Mouse (Mus musculus) limb, embryonic 13.5 days (tissue): ENCODE results near the gene Anks1b. TPM values are rescaled to one million over a fixed set of nuclear protein-coding genes. Genes with fewer than 3 reads are reported as not detected.
A peak's percentile ranks its signal among the peaks of the same experiment; 100 is the strongest.

ENCODE experiments used
- ATAC-seq: fragments of 200-750 bp; cut with Nextera tagmentation; 2 replicates; pipeline ENCODE4 v1.8.0; 2017; ENCODE audit warnings: low read depth, moderate number of reproducible peaks, moderate TSS enrichment; ENCODE audit not compliant: low FRiP score
- H3K27ac ChIP-seq: fragments of 300-500 bp; sonication (generic); 2 replicates; pipeline ENCODE4 v1.5.1; 2015; ENCODE audit warnings: inconsistent platforms, mild to moderate bottlenecking, moderate library complexity
- H3K27me3 ChIP-seq: fragments of 300-500 bp; sonication (generic); 2 replicates; pipeline ENCODE4 v1.6.1; 2015; ENCODE audit warnings: mild to moderate bottlenecking, inconsistent platforms
- H3K36me3 ChIP-seq: fragments of 300-500 bp; sonication (generic); 2 replicates; pipeline ENCODE4 v1.6.1; 2015; ENCODE audit warnings: inconsistent platforms, mild to moderate bottlenecking, moderate library complexity
- H3K4me1 ChIP-seq: fragments of 300-500 bp; sonication (generic); 2 replicates; pipeline ENCODE4 v1.6.1; 2015; ENCODE audit warnings: inconsistent platforms
- H3K4me2 ChIP-seq: fragments of 300-500 bp; sonication (generic); replicated peaks from 2 replicates; pipeline ENCODE4 v1.6.1; 2015; ENCODE audit warnings: inconsistent platforms, mild to moderate bottlenecking, moderate library complexity
- H3K4me3 ChIP-seq: fragments of 300-500 bp; sonication (generic); 2 replicates; pipeline ENCODE4 v1.5.1; 2015; ENCODE audit warnings: moderate library complexity, mild to moderate bottlenecking, inconsistent platforms
- H3K9ac ChIP-seq: fragments of 300-500 bp; sonication (generic); 2 replicates; pipeline ENCODE4 v1.6.1; 2015; ENCODE audit warnings: mild to moderate bottlenecking, inconsistent platforms
- H3K9me3 ChIP-seq: fragments of 300-500 bp; sonication (generic); 2 replicates; pipeline ENCODE4 v1.6.1; 2016; ENCODE audit warnings: inconsistent platforms
- WGBS: fragments of 180-500 bp; shearing (Covaris S2); methylation state at CpG from one replicate; pipeline ENCODE4 v1.1.7; 2015; 5-methylcytosine and 5-hydroxymethylcytosine counted together
- polyA plus RNA-seq: library from polyadenylated mRNA; unstranded; fragments of >200 nt; fragmentation: Nextera tagmentation; extraction: Ambion mirVana; gene quantifications from 2 replicates; pipeline ENCODE4 v1.2.1, GENCODE M21; 2015

The Anks1b gene
- polyA plus RNA-seq, 1 experiment from 2014 or later = 2.9 TPM

- no peak overlapping the region for H3K9ac ChIP-seq
- H3K4me1 ChIP-seq = no peaks in the 10 kb centered on the region
- 62% methylated on average over 3 of the region's 3 CpGs for WGBS
- H3K36me3 ChIP-seq = no peaks in the 10 kb centered on the region
- no peak overlapping the region for H3K4me2 ChIP-seq
- no peaks in the 10 kb centered on the region for H3K27me3 ChIP-seq
- ATAC-seq = no peak
- no peak overlapping the region for H3K27ac ChIP-seq
- no peak overlapping the region for H3K4me3 ChIP-seq
- H3K9me3 ChIP-seq = no peaks in the 10 kb centered on the region
Observed at GRCm38 (mm10) chr10:90546635-90547034, 673.3 kb downstream of the Anks1b start.

GRCm38 (mm10) chr10:90562906-90563305 lies 689.6 kb downstream of the Anks1b start:
- H3K4me1 ChIP-seq = peaks cover 6% of the 10 kb centered on the region; the same call in 1 of the 2 replicates
- 0 out of 2 replicates have a peak overlapping the region, but pooled peaks have one; percentile 7 for H3K4me2 ChIP-seq
- H3K27me3 ChIP-seq = no peaks in the 10 kb centered on the region
- no peak for ATAC-seq
- H3K4me3 ChIP-seq = no peak overlapping the region
- H3K36me3 ChIP-seq = no peaks in the 10 kb centered on the region
- H3K27ac ChIP-seq = no peak overlapping the region
- H3K9me3 ChIP-seq = no peaks in the 10 kb centered on the region
- no peak overlapping the region for H3K9ac ChIP-seq
- WGBS = 32% methylated on average over 7 of the region's 7 CpGs

- 43% methylated on average over 29 of the region's 29 CpGs for WGBS
- Histone ChIP-seq H3K36me3 (no peaks in the 10 kb centered on the region), H3K4me1 (peaks cover 9% of the 10 kb centered on the region), H3K9me3 (no peaks in the 10 kb centered on the region), H3K4me2 (peak overlapping the region; percentile 51), H3K27me3 (0 out of 2 replicates have a peak, but pooled peaks cover 2% of the 10 kb centered on the region), H3K4me3 (peak overlapping the region; percentile 26), H3K9ac (no peak overlapping the region), H3K27ac (no peak overlapping the region)
- no peak for ATAC-seq
Observed at GRCm38 (mm10) chr10:90576191-90577098, 703.1 kb downstream of the Anks1b start.

- H3K27me3 ChIP-seq = 0 out of 2 replicates have a peak, but pooled peaks cover 2% of the 10 kb centered on the region
- no peak overlapping the region for H3K4me3 ChIP-seq
- no peak overlapping the region for H3K27ac ChIP-seq
- H3K9ac ChIP-seq = no peak overlapping the region
- H3K36me3 ChIP-seq = no peaks in the 10 kb centered on the region
- peaks cover 9% of the 10 kb centered on the region for H3K4me1 ChIP-seq
- no peak; the same call in 1 of the 2 replicates for ATAC-seq
- peak overlapping the region; percentile 51; the same call in 1 of the 2 replicates for H3K4me2 ChIP-seq
- no peaks in the 10 kb centered on the region for H3K9me3 ChIP-seq
- WGBS = 73% methylated on average over 6 of the region's 6 CpGs
Observed at GRCm38 (mm10) chr10:90577099-90577461, 703.8 kb downstream of the Anks1b start.

- H3K9ac ChIP-seq = no peak overlapping the region
- H3K9me3 ChIP-seq = no peaks in the 10 kb centered on the region
- no peak for ATAC-seq
- peaks cover 9% of the 10 kb centered on the region for H3K4me1 ChIP-seq
- no peak overlapping the region for H3K4me3 ChIP-seq
- no peak overlapping the region for H3K27ac ChIP-seq
- H3K36me3 ChIP-seq = no peaks in the 10 kb centered on the region
- WGBS = 71% methylated on average over 9 of the region's 9 CpGs
- 0 out of 2 replicates have a peak, but pooled peaks cover 2% of the 10 kb centered on the region for H3K27me3 ChIP-seq
- no peak overlapping the region for H3K4me2 ChIP-seq
Observed at GRCm38 (mm10) chr10:90577777-90578176, 704.5 kb downstream of the Anks1b start.

GRCm38 (mm10) chr10:90579970-90580369 lies 706.7 kb downstream of the Anks1b start:
- H3K27me3 ChIP-seq = 0 out of 2 replicates have a peak, but pooled peaks cover 2% of the 10 kb centered on the region
- H3K4me1 ChIP-seq = peaks cover 9% of the 10 kb centered on the region
- no peaks in the 10 kb centered on the region for H3K9me3 ChIP-seq
- 82% methylated on average over 5 of the region's 5 CpGs for WGBS
- H3K27ac ChIP-seq = no peak overlapping the region
- no peak for ATAC-seq
- H3K36me3 ChIP-seq = no peaks in the 10 kb centered on the region
- no peak overlapping the region for H3K4me2 ChIP-seq
- H3K9ac ChIP-seq = no peak overlapping the region
- no peak overlapping the region for H3K4me3 ChIP-seq

GRCm38 (mm10) chr10:90584052-90584451 lies 710.7 kb downstream of the Anks1b start:
- Histone ChIP-seq H3K9ac (no peak overlapping the region), H3K4me1 (no peaks in the 10 kb centered on the region), H3K9me3 (no peaks in the 10 kb centered on the region), H3K4me3 (no peak overlapping the region), H3K27me3 (no peaks in the 10 kb centered on the region), H3K4me2 (no peak overlapping the region), H3K27ac (no peak overlapping the region), H3K36me3 (no peaks in the 10 kb centered on the region)
- no peak for ATAC-seq
- WGBS = 79% methylated on average over 4 of the region's 4 CpGs

- Histone ChIP-seq H3K27me3 (peaks cover 8% of the 10 kb centered on the region), H3K4me1 (peaks cover 10% of the 10 kb centered on the region), H3K4me3 (no peak overlapping the region), H3K4me2 (no peak overlapping the region), H3K27ac (no peak overlapping the region), H3K9ac (no peak overlapping the region), H3K36me3 (no peaks in the 10 kb centered on the region), H3K9me3 (no peaks in the 10 kb centered on the region)
- WGBS = 19% methylated on average over 3 of the region's 3 CpGs
- ATAC-seq = peak; percentile 67; the same call in 1 of the 2 replicates
Observed at GRCm38 (mm10) chr10:90596142-90596541, 722.8 kb downstream of the Anks1b start.

- no peaks in the 10 kb centered on the region for H3K9me3 ChIP-seq
- H3K4me3 ChIP-seq = no peak overlapping the region
- H3K27me3 ChIP-seq = peaks cover 8% of the 10 kb centered on the region
- no peak overlapping the region for H3K27ac ChIP-seq
- ATAC-seq = no peak; the same call in 1 of the 2 replicates
- H3K36me3 ChIP-seq = no peaks in the 10 kb centered on the region
- H3K9ac ChIP-seq = no peak overlapping the region
- peaks cover 10% of the 10 kb centered on the region for H3K4me1 ChIP-seq
- 13% methylated on average over 3 of the region's 3 CpGs for WGBS
- H3K4me2 ChIP-seq = no peak overlapping the region
Observed at GRCm38 (mm10) chr10:90596576-90596975, 723.3 kb downstream of the Anks1b start.

- Histone ChIP-seq H3K4me1 (peaks cover 10% of the 10 kb centered on the region), H3K9me3 (no peaks in the 10 kb centered on the region), H3K27ac (no peak overlapping the region), H3K36me3 (no peaks in the 10 kb centered on the region), H3K9ac (no peak overlapping the region), H3K4me3 (no peak overlapping the region), H3K27me3 (peaks cover 8% of the 10 kb centered on the region), H3K4me2 (no peak overlapping the region)
- no peak for ATAC-seq
Observed at GRCm38 (mm10) chr10:90599149-90599548, 725.8 kb downstream of the Anks1b start.

- no peaks in the 10 kb centered on the region for H3K9me3 ChIP-seq
- H3K4me2 ChIP-seq = no peak overlapping the region
- peaks cover 5% of the 10 kb centered on the region for H3K27me3 ChIP-seq
- H3K4me3 ChIP-seq = no peak overlapping the region
- no peak for ATAC-seq
- H3K4me1 ChIP-seq = peaks cover 10% of the 10 kb centered on the region
- no peak overlapping the region for H3K9ac ChIP-seq
- WGBS = 79% methylated on average over 14 of the region's 14 CpGs
- H3K36me3 ChIP-seq = no peaks in the 10 kb centered on the region
- no peak overlapping the region for H3K27ac ChIP-seq
Observed at GRCm38 (mm10) chr10:90599726-90600531, 726.6 kb downstream of the Anks1b start.

- ATAC-seq = no peak
- H3K4me1 ChIP-seq = no peaks in the 10 kb centered on the region
- H3K27ac ChIP-seq = no peak overlapping the region
- H3K4me3 ChIP-seq = no peak overlapping the region
- no peaks in the 10 kb centered on the region for H3K9me3 ChIP-seq
- H3K36me3 ChIP-seq = no peaks in the 10 kb centered on the region
- H3K4me2 ChIP-seq = no peak overlapping the region
- H3K27me3 ChIP-seq = no peaks in the 10 kb centered on the region
- WGBS = 72% methylated on average over 3 of the region's 3 CpGs
- no peak overlapping the region for H3K9ac ChIP-seq
Observed at GRCm38 (mm10) chr10:90607586-90607985, 734.3 kb downstream of the Anks1b start.
